Mouse (Mus musculus): Measurements from ENCODE around the gene Fkbp5. TPM values are rescaled to one million over a fixed set of nuclear protein-coding genes. Genes with fewer than 3 reads are reported as not detected.
A peak's percentile ranks its signal among the peaks of the same experiment; 100 is the strongest.

Gene Fkbp5
- total RNA-seq, 2 experiments from 2014 or later, result 95.8 to 104 TPM

DNA sequence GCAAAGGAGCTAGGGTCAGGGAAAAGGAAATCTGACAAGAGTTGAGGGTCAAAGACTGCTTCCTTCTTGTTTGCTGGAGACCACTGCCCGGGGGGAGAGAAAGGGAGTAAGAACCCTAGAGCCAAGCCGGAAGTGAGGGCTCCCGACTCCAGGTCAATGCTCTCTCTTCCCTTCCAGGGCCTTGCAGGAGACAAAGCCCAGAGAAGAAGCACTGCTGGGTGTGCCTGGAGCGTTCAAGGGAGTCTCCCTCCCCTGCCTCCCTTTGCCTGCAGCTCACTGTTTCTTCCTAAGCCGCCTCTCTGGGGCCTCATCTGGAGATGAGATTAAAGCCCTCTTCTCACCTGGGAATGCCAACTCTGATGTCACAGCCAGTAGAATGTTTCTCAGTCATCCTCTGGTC is 10.4 kb downstream of the Fkbp5 start:
- DNase-seq (ENCODE audit: low spot score in 2 of 2), result no peak

DNA sequence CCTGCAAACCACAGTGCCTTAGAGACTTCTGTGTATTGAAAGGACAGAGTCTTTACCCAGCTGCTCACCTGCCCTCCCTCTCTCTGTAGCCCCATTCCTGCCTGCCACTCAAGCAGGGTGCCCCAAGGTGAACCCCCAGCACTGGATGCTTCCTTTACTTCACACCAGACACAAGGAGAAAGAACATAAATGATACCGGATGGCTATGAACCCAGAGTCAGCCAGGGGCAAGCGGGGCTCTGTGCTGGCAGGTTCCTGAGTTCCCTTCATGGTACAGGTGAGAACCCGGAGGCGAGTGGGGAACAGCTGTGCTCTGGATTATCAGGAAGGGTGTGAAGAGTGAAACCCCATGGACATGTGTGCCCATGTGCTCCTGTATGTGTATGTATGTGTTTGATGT is 11.7 kb downstream of the Fkbp5 start:
- no peak for DNase-seq (ENCODE audit: low spot score in 2 of 2)

DNA sequence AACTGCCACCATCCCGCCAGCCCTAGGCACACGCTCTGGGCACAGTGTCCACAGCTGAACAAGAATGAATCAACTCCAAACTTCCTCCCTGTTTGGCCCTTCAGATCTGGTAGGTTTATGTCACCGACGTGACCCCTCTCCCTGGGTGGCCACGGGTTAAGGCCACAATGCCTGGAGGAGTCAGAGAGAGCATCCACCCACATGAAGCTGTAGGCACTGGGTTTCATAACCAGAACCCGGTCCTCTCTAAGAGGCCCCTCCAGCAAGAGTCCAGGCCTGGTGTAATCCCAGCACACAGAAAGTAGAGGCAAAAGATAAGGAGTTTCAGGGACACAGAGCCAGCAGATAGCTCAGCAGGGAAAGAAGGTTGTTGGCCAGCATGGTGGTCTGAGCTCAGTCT is 13.1 kb downstream of the Fkbp5 start:
- DNase-seq (ENCODE audit: low spot score in 2 of 2), result no peak

DNA sequence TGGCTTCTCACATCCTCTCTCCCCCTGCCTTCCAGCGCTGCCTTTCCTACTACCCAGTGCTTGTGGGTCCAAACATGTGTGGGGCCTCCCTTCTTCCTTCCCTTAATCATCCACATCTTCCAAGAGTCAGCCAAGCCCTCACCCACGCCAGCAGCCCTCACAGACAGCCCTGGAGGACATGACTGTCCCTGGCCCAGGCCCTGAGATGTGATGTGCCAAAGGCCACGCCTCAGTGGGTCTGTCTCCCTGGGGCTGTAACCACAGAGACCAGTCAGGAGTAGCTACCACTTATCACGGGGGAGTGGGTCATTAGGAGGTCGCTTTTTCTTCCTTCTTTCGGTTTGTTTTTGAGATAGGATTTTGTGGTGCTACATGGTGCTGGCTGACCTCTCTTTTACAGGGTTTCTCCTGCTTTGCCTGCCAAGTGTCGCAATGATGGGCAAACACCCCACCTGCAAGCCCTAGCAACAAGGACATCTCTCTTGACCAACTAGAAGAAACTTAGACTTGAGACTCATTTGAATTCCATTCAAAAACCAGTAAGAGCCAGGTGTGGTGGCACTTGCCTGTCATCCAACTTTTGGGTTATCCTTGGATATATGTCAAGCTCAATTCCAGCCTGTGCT is 15.0 kb downstream of the Fkbp5 start:
- no peak for DNase-seq (ENCODE audit: low spot score in 2 of 2)

DNA sequence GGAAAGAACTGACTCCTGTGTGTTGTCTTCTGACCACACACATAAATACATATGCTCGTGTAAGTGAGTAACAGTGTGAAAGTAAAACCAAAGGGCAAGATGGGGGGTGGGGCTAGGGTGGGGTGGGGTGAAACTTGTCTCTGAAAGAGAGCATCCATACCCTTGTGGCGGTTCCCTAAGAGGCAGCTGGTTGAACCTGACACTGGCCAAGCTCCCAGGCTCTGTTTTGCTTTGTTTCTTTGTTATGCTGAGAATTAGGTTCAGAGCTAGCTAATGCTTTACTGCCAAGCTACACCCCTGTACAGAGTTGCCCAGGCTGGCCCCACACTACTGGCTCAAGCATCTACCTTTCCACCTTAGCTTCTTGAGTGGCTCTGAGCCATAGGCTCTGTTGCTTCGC is 16.9 kb downstream of the Fkbp5 start:
- DNase-seq (ENCODE audit: low spot score in 2 of 2), result no peak

DNA sequence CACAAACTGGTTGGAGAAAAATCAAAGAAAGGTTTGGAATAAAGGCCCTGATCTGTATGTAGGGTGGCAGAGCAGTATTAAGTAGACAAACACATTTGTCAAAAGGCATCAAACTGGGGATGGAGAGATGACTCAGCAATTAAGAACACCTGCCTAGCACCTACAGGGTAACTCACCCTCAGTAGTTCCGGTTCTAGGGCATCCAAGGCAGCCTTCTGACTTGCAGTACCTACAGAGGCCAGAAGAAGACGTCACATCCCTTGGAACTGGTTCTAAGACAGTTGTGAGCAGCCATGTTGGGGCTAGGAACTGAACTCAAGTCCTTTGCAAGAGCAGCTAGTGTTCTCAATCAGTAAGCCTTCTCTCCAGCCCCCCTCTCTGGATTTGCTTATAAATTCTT is 18.1 kb downstream of the Fkbp5 start:
- DNase-seq (ENCODE audit: low spot score in 2 of 2), result no peak

DNA sequence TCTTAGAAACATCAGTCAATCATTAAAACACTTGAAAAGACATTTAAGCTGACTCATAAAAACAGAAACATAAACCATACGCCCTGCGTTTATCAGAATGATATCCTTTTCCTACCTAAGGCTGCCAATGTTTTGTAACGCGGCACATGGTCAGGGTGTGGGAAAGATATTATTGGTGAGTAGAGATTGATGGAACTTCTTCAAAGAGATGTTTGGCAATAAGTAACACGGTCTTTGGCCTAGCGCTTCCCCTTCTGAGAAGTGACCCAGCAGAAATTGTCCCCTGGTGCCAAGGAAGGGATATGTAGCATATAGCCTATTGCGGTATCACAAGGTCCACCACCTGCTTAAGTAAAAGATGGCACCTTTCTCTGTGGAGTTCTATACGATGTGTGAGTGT is 21.5 kb downstream of the Fkbp5 start:
- no peak for DNase-seq (ENCODE audit: low spot score in 2 of 2)

DNA sequence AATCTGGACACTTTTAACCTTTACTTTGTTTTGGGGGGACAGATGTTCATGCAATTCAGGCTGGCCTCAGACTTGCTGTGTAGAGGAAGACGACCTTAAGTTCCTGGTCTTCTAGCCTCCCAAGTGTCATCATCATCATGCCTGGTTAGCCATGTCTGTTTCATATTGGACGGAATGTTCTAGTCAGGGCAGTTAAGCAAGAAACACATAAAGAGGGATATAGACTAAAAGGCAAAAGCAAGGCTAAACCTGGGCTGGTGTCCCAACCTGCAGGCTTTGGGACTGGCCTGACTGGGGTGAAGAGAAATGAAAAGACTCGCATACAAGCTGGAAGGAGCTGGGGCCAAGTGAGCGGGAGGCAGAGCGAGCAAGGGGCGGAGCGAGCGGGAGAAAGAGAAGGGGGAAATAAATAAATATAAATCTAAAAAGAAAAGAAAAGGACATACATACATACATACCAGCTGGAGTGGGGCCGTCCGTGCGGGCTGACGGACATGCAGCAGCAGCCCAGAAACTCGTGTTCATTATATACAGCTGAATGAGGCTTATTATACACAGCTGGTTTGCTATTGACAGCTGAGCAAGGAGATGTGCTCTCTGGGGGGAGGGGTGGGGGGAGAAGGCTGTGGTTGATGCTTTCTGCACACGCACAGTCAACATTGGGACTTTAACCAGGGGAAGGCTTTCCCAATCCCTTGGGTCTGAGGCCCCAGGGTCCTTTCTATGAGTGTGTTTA is 26.1 kb downstream of the Fkbp5 start:
- DNase-seq (ENCODE audit: low spot score in 2 of 2), result no peak

DNA sequence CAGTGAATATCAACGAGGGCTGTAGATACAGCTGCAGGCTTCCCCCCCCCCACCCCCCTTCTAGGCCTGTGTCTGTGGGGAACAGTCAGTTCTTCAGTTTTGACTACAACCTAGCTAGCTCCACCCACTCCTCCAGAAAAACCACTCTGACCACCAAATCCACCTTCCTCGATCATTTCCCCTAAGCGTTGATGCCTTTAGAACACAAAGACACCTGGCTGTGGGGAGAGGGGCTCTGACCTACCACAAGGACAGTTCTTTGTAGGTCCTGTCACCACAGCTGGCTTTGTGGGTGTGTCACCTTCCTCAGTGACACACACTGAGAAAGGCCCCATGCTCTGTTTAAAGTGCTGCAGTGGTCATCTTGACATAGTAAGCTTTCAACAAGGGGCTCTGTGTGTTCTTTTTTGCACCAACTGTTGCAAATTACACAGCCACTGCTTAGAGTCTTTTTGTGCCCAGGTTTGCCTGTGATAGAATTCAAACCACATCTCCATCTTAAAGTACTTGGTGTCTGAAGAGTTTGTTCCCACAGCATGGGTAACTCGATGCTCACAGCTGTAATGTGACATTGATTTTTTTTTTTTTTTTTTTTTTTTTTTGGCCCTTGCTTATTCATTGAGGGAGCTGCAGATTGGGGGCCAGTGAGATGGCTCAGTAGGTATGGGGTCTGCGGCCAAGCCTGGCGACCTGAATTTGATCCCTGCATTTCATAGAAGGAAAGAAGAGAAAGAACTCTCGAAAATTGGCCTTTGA is 28.9 kb downstream of the Fkbp5 start:
- no peak for DNase-seq (ENCODE audit: low spot score in 2 of 2)

DNA sequence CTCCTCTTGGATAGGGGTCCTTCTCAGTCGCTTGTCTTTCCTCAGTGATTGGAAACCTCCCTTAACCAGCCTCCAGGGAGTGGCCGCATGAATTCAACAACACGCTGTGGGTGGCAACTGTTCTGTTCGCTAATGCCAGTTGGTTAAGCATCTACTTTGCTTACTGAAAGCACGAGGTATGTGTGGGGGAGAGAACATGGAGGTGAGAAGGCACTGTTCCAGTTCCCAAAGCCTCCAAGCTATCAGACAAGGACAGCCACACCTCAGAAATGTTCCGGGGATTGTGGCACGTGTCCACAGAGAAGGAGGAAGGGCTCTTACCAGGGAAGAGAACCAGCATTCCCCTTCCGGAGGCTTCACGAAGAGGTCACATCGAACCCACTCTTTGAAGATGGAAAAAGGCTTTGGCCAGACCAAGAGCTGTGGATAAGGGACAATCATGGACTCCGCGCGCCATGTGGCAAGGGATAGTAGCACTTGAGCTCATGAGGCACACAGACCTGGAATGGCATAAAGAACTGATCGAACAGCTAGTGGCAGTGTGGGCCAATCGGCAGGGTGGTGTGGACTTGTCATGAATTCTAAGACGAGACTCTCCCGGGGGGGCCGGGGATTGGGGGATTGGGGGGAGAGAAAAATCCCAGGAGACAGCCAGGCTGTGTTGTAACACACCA is 29.6 kb downstream of the Fkbp5 start:
- no peak for DNase-seq (ENCODE audit: low spot score in 2 of 2)

DNA sequence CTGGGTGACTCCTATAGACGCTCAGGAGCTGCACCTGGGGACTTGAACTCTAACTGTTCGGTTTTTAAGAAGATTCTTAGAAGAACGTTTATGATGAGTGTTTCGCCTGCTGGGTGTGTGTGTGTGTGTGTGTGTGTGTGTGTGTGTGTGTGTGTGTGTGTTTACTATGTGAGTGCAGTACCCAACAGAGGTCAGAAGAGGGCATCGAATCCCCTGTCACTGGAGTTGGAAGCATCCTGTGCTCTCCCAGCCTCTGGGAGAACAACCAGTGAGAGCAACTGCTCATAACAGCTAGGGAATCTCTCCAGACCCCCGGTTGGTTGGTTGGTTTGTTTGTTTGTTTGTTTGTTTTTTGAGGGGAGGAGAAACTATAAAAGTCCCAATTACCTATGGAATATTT is 30.6 kb downstream of the Fkbp5 start:
- no peak for DNase-seq (ENCODE audit: low spot score in 2 of 2)

DNA sequence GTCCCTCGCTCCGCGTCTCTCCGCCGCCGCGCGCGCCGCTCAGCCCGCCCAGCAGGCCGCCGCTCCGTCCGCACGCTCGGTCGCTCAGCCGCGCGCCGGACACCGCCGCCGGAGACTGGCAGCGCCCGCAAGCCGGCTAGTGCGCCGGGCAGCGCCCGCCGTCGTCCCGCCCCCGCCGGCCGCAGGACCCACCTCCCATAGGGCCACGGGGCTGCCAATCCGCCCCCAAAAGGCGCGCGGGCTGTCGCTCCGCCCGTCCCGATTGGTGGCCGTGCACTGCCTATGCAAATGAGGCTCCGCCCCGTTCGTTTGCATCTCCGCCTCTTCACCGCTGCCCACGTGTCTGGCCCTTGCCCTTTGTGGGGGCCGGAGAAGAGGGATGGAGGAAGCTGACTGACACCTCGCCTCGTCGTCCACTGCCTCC is 31.3 kb downstream of the Fkbp5 start:
- peak; percentile 96 to 99 for DNase-seq (ENCODE audit: low spot score in 2 of 2)

DNA sequence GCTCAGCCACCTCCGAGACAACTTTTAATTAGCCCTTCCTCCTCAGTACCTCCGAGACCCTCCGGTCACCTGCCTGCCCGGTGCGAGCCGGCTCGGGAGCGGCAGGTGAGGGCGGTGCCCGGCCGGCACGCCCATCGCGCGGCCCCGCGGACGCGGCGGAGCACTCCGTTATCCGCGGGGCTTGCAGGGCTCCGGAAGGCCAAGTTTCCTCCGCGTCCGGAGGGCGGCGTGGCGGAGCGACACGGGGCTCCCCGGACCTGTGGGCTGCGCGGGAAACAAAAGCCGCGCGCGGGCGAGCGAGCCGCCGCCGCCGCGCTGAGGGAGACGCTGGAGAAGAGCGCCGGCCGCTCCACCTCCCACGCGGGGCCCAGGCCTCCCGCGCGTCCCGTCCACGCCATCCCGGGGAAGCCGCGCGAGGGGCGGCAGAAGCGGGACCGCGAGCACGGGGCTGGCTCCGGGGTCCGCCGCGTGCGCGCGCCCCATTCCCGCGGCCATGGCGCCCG is 31.8 kb downstream of the Fkbp5 start:
- DNase-seq (ENCODE audit: low spot score in 2 of 2), result no peak

DNA sequence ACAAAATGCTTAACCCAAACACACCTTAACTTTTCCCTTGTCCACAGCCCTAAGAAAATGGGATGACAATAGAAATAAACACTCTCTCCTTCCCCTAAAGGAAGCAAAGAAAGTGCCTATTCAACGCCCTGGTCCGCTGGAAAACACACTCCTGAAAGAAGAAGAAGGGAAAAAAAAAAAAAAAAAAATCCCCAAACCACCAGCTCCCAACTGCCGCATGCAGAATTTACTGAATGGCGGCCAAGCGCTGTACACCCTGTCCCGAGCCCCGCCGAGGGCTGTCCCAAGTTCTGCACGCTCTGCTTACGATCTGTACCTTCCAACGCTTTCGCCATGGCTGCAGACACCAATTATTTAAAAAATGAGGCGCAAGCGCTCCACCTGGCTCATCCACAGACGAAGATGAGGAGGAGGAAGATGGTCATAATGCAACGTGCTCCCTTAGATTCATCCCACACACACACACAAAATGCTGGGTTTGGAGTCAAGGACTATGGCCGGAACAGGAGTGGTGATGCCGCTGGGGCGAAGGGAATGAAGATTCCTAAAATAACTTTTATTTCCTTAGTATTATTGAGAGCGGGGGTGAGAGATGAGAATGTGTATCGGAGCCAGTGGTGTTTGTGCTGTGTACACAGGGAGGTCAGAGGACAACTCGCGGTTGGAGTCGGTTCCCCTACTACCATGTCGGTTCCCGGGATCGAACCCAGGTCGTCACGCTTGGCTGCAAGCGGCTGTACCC is 32.5 kb downstream of the Fkbp5 start:
- peak in 1 of 2 experiments; percentile 42 for DNase-seq (ENCODE audit: low spot score in 2 of 2)

DNA sequence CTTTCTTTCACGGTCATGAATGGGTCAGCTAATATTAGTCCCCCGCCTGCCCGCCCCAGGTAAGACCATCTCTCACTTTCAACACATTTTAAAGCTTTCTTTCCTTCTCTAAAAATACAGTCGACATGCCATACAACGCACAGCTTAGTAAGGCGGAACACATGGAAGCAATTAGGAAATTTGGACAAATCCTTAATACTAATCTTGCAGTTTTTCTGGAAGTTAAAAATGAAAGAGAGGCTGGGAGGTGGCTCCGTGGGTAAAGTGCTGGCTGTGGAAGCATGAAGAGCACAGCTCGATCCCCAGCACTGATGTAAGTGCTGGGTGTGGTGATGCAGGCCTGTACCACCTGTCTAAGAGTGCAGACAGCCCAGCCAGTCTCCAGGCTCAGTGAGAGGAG is 39.9 kb downstream of the Fkbp5 start:
- no peak for DNase-seq (ENCODE audit: low spot score in 2 of 2)

DNA sequence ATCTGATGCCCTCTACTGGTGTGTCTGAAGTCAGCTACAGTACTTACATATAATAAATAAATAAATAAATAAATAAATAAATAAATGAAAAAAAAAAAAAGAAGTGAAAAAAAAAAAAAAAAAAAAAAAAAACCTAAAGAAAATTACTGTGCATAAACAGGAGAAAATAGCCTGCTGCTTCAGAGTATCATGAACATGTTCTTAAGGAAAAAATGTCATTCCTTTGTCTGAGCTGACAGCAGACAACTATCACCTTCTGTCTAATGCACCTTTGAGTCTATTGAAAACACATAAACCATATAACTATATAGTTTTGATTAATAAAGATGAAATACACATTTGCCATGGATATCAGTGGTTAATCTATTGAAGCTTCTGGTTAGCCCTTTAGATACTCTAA is 40.9 kb downstream of the Fkbp5 start:
- no peak for DNase-seq (ENCODE audit: low spot score in 2 of 2)

DNA sequence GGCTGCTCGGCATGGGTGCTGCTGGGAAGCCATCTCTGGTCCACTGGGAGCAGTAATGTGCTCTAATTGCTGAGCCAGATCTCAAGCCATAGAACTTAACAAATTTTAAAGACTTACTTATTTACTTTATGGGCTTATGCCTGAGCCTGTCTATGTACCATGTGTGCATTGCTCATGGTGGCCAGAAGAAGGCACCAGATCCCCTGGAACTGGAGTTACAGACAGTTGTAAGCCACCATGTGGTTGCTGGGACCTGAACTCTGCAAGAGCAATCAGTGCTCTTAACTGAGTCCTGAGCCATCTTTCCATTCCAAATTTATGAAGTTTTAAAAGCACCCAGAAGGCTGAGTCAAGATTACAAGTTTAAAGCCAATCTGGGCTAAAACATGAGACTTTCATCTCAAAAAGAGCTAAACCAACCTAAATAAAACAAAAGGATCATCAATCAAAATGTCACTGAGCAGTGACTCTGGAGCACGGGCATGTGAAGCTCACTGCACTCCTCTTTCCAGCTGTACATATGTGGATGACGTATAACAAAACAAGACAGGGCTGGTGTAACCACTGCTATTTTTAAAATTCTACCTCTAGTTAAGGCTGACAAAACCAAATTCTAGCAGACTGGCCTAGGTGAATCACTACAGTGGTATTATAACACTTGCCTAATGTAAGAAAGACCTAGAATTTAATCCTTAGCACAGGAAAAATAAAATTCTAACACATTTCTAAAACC is 41.6 kb downstream of the Fkbp5 start:
- no peak for DNase-seq (ENCODE audit: low spot score in 2 of 2)

DNA sequence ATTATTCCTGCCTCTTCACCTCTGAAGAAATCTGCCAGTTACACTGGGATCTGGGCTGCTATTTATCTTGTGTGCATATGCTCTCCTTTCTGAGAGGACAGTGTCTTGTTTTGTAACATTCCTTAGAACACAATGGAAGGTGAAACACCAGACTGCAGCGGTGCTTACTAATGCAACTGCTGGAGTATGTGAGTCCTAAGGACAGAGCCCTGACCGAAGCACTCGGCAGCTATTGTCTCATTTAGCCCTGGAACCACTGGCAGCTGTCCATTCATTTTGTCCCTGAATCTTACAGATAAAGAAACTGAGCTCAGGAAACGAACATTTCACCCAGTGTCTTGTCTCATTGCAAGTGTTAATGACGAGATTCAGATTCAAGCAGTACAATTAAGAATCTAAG is 44.6 kb downstream of the Fkbp5 start:
- no peak for DNase-seq (ENCODE audit: low spot score in 2 of 2)

DNA sequence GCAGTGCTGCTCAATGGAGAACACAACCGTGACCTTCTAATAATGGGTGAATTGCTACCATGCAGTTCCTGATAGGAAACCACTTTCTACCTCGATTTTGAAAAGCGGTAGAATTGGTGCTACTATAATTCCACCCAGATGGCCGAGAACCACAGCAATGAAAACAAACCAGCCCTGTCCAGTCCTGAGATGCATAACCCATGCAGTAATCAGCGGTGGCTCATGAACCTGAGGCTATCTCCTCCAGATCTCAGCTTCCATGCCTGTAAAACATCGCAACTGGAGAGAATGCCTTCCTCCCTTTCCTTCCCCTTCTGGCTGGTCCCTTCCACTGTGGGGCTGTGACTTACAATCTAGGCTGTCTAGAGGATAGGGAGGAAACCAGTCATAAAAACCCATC is 46.5 kb downstream of the Fkbp5 start:
- DNase-seq (ENCODE audit: low spot score in 2 of 2), result no peak

DNA sequence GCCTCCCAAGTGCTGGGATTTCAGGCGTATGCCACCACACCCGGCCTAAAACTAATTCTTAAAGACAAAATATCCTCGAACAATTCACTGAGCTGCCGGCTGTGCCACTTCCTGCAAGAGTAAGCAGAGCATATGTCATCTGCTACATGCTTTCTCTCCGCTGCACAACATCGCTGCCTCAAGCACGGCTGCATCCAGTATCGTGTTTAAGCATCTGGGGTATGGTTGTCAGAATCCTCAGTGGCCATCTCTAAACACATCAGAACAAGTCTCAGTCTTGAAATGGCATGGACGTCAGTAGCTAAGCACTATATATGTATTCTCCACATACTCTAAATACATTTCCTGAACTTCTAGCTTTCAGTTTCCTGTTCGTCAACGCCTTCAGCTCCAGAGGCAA is 49.6 kb downstream of the Fkbp5 start:
- no peak for DNase-seq (ENCODE audit: low spot score in 2 of 2)
